Comparison of ENCODE assay signal across 15 mouse cellular contexts in genomic region chr9:61391570-61392337, GRCm38 (mm10). TPM values are rescaled to one million over a fixed set of nuclear protein-coding genes. Genes with fewer than 3 reads are reported as not detected.
DNase-seq lines count a peak whose midpoint lies in the region; ATAC-seq and TF ChIP-seq lines count a peak whose summit lies in the region.
"Had no signal": no experiment of that assay in that cellular context is flagged by ENCODE, and none has a peak within 500 bp of the region (broad histone marks: within the 10 kb centered on the region; RNA-seq: fewer than 3 reads in every experiment).

No protein-coding gene starts in this region.

- H3K4me3 ChIP-seq in liver, embryonic 13.5 days (replicated peaks): no peak overlapping the region
- no peak overlapping the region for H3K4me3 ChIP-seq in liver, embryonic 11.5 days (ENCODE audit: low read depth, low read length)
- no peak overlapping the region for H3K4me3 ChIP-seq in intestine, embryonic 16.5 days (ENCODE audit: low read length)
- H3K4me3 ChIP-seq in layer of hippocampus, adult 2 months: no peak overlapping the region
- H3K4me3 ChIP-seq: embryonic facial prominence, embryonic 13.5 days; hindbrain, embryonic 15.5 days; myocyte had no signal

- H3K9me3 ChIP-seq in liver, embryonic 13.5 days (replicated peaks): no peaks in the 10 kb centered on the region
- no peaks in the 10 kb centered on the region for H3K9me3 ChIP-seq in liver, embryonic 11.5 days (ENCODE audit: control insufficient read depth, low read length)
- H3K9me3 ChIP-seq in intestine, embryonic 16.5 days (ENCODE audit: control insufficient read depth, low read length): no peaks in the 10 kb centered on the region
- H3K9me3 ChIP-seq: embryonic facial prominence, embryonic 13.5 days; hindbrain, embryonic 15.5 days had no signal

- H3K4me2 ChIP-seq in liver, embryonic 13.5 days: no peak overlapping the region
- H3K4me2 ChIP-seq in liver, embryonic 11.5 days: no peak overlapping the region
- no peak overlapping the region for H3K4me2 ChIP-seq in intestine, embryonic 16.5 days (ENCODE audit: low read depth, low read length)
- H3K4me2 ChIP-seq: embryonic facial prominence, embryonic 13.5 days; hindbrain, embryonic 15.5 days had no signal

- no peaks in the 10 kb centered on the region for H3K27me3 ChIP-seq in liver, embryonic 13.5 days
- H3K27me3 ChIP-seq in liver, embryonic 11.5 days (replicated peaks; ENCODE audit: control insufficient read depth, insufficient read depth, low read length): no peaks in the 10 kb centered on the region; the same call in 1 of the 2 replicates
- no peaks in the 10 kb centered on the region for H3K27me3 ChIP-seq in intestine, embryonic 16.5 days (replicated peaks; ENCODE audit: control insufficient read depth, insufficient read depth, low read length)
- H3K27me3 ChIP-seq: embryonic facial prominence, embryonic 13.5 days had no signal

- 71% methylated on average over 5 of the region's 5 CpGs for WGBS in liver, embryonic 13.5 days (ENCODE audit: insufficient replicate concordance)
- WGBS in liver, embryonic 11.5 days: 73% methylated on average over 5 of the region's 5 CpGs
- 58% methylated on average over 5 of the region's 5 CpGs for WGBS in intestine, embryonic 16.5 days

- H3K9ac ChIP-seq in liver, embryonic 13.5 days: no peak overlapping the region
- no peak overlapping the region for H3K9ac ChIP-seq in liver, embryonic 11.5 days (ENCODE audit: low read depth, low read length)
- H3K9ac ChIP-seq in intestine, embryonic 16.5 days (ENCODE audit: low read depth, low read length): no peak overlapping the region
- H3K9ac ChIP-seq: embryonic facial prominence, embryonic 13.5 days; hindbrain, embryonic 15.5 days had no signal

- peak; percentile 85 for DNase-seq in adrenal gland, adult 2 months
- DNase-seq in adrenal gland, postnatal 4 days (ENCODE audit: low spot score in 2 of 2): no peak
- no peak for DNase-seq in liver, embryonic 13.5 days
- DNase-seq in liver, embryonic 11.5 days (ENCODE audit: low spot score): no peak
- peak; percentile 62 for DNase-seq in 416B (ENCODE audit: low read depth)
- no peak for DNase-seq in cerebellum, postnatal 25 days
- DNase-seq in layer of hippocampus, adult 2 months (ENCODE audit: low spot score in 2 of 2): no peak
- DNase-seq: cerebellum, adult 9-11 months; gastrocnemius, postnatal 25 days; spleen, adult 18-20 months had no signal

- peaks cover 28% of the 10 kb centered on the region for H3K36me3 ChIP-seq in liver, embryonic 13.5 days
- peaks cover 8% of the 10 kb centered on the region; the same call in 1 of the 2 replicates for H3K36me3 ChIP-seq in liver, embryonic 11.5 days (ENCODE audit: control insufficient read depth, insufficient read depth, low read length)
- H3K36me3 ChIP-seq in intestine, embryonic 16.5 days (ENCODE audit: control insufficient read depth, insufficient read depth, low read length): peaks cover 24% of the 10 kb centered on the region

- H3K4me1 ChIP-seq in liver, embryonic 13.5 days (replicated peaks): peaks cover 54% of the 10 kb centered on the region
- peaks cover 22% of the 10 kb centered on the region for H3K4me1 ChIP-seq in liver, embryonic 11.5 days (replicated peaks; ENCODE audit: control insufficient read depth, insufficient read depth, low read length)
- H3K4me1 ChIP-seq in intestine, embryonic 16.5 days (ENCODE audit: control insufficient read depth, insufficient read depth, low read length): peaks cover 47% of the 10 kb centered on the region

- no peak overlapping the region for H3K27ac ChIP-seq in liver, embryonic 13.5 days
- H3K27ac ChIP-seq in liver, embryonic 11.5 days (ENCODE audit: low read depth, low read length): no peak overlapping the region
- peak overlapping the region; percentile 79 for H3K27ac ChIP-seq in intestine, embryonic 16.5 days (ENCODE audit: low read length)
- H3K27ac ChIP-seq in layer of hippocampus, adult 2 months: no peak overlapping the region
- H3K27ac ChIP-seq: embryonic facial prominence, embryonic 13.5 days; hindbrain, embryonic 15.5 days; kidney, postnatal 0 days had no signal

- 0 out of 2 replicates have a peak, but pooled peaks have one; percentile 19 for ATAC-seq in liver, embryonic 13.5 days (ENCODE audit: low read depth)
- ATAC-seq in liver, embryonic 11.5 days (replicated peaks; ENCODE audit: low FRiP score): no peak
- peak; percentile 71 for ATAC-seq in intestine, embryonic 16.5 days

- no peak for TF ChIP-seq CTCF in layer of hippocampus, adult 2 months (conservative IDR thresholded peaks at IDR 0.05)

RNA-seq across cellular contexts. Expression of gene Tle3, which starts 19.6 kb away (rescaled TPM):
- 100 to 1,000 TPM; 106 to 160 TPM for total RNA-seq in adrenal gland, adult 2 months (2021)
- 193 and 277 TPM in 2 replicates for polyA plus RNA-seq in adrenal gland, adult 2 months (2012; rRNA removed)
- 100 to 1,000 TPM; 105 to 116 TPM for total RNA-seq in adrenal gland, postnatal 4 days (2021)
- polyA plus RNA-seq in liver, embryonic 13.5 days (2015; fragmentation: Nextera tagmentation; extraction: Ambion mirVana): 3.7 and 3.8 TPM in 2 replicates
- polyA plus RNA-seq in liver, embryonic 11.5 days (2014; fragmentation: Nextera tagmentation; extraction: Ambion mirVana): 15.0 and 15.8 TPM in 2 replicates
- 15.9 and 18.8 TPM in 2 replicates for polyA plus RNA-seq in intestine, embryonic 16.5 days (2015; fragmentation: Nextera tagmentation; extraction: Ambion mirVana)
- total RNA-seq in layer of hippocampus, adult 2 months (2021): 10 to 100 TPM; 53.1 to 57.2 TPM

Comparison
In these comparisons a context has a peak if more than half of its experiments do, and no peak if none do; other contexts are left out.
1. DNase-seq: peak in adrenal gland, adult 2 months (single experiment) and 416B (single experiment); none in adrenal gland, postnatal 4 days (0 of 2), liver, embryonic 13.5 days (single experiment), liver, embryonic 11.5 days (single experiment), cerebellum, postnatal 25 days (0 of 2) and layer of hippocampus, adult 2 months (0 of 2).